Mouse (Mus musculus) right cerebral cortex, adult 2 months (tissue): ENCODE data around the gene Plin2.
"Not testable (repeated sequence)": the region's sequence is repeated elsewhere in the genome, so short reads cannot be mapped to it uniquely, and the experiment has no call there.

Experiments used
- DNase-seq, 2 experiments: peaks; one replicate each; pipeline ENCODE4 v3.0.0; 2021 to 2022; ENCODE audit warnings: low spot score in 2 of 2

Plin2 gene

DNA sequence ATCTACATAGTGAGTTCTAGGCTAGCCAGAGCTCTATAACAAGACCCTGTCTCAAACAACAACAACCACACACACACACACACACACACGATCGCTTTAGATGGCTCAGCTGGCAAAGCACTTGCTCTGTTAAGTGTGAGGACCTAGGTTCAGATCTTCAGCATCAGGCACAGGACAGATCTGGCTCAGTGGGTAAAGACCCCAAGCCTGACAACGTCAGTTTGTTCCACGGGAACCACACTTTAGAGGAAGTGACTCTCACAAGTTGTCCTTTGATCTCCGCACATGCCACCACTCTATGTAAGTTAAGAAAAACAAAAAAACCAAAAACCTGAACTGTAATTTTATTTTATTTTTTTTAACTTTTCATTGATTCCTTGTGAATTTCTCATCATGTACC is 13.4 kb upstream of the Plin2 start:
- no peak for DNase-seq

DNA sequence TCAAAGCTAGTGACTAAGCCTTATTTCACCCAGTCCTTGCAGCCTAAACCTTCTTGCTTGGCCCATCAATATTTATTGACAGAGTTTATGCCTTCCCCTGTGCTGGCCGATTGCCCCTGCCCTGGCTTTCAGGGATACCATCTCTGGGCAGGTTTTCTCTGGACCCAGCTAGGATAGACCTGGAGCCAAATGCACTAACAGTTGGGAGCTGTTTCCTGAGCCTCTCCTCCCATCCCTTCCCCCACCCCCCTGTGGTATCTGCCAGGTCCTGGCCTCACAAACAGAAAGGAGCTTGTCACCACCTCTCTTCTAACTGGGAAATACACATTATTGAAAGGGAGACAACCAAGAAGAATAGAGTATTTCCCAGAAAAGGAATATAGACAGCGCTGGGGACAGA is 12.0 kb upstream of the Plin2 start:
- no peak for DNase-seq

DNA sequence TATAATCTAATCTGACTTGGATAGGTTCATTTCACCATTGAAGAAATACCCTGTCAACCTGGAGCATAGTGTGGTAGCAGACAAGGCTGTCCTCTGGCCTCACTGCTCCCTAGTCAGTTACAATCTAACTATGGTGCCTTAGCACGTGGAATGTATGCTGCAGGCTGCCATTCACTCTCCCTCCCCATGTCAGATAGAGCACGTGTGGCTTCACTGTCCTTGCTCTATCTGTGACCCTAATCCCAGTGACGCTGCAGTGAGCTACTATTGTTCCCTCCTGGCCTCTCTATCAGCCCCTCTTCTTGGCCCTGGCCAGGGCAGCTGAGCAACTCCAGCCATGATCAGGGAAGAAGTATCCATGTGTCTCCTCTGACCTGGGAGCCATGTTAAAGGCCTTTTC is 11.6 kb upstream of the Plin2 start:
- no peak for DNase-seq

DNA sequence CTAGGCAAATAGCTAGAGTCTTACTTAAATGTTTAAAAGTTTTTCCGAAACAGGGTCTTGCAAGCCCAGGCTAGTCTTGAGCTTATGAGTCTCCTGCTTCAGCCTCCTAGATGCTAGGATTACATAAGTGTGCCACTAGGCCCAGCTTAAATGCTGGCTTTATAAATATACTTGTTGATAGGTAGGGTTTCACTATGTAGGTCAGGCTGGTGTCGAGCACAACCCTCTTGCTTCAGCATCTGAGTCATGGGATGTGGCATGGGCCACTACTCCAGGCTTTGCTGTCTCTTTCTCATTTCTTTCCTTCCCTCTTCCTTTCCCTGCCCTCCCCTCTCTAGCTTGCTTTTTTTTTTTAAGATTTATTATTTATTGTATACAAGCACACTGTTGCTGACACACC is 9.8 kb upstream of the Plin2 start:
- DNase-seq, result no peak

DNA sequence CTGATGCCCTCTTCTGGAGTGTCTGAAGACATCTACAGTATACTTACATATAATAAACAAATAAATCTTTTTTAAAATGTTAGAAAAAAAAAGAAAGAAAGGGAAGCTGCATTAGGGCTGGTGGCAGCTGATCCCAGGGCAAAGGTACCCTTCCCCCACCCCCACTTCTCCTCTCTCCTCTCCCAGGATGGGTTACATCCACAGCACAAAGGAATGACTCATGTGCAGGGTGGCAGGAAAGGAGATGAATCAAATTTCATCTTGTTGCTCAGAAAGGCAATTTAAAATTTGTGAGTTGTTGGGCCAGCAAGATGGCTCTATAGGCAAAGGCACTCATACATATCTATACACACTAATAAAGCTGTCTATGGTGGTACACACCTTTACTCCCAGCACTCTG is 6.9 kb upstream of the Plin2 start:
- DNase-seq, result no peak

DNA sequence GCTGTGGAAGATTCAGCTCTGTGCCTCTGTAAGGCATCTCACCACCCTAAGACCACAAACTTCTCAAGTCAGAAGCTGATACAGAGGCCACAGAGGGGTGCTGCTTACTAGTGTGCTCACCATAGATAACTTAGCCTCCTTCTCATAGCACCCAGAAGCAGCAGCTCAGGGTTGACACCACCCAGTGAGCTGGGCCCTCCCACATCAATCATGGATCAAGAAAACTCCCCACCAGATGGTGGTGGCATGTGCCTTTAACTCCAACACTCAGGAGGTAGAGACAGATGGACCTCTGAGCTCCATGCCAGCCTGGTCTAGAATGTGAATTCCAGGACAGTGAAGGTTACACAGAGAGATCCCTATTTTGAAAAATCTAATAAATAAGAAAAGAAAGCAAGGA is 4.9 kb upstream of the Plin2 start:
- DNase-seq, result not testable (repeated sequence)

DNA sequence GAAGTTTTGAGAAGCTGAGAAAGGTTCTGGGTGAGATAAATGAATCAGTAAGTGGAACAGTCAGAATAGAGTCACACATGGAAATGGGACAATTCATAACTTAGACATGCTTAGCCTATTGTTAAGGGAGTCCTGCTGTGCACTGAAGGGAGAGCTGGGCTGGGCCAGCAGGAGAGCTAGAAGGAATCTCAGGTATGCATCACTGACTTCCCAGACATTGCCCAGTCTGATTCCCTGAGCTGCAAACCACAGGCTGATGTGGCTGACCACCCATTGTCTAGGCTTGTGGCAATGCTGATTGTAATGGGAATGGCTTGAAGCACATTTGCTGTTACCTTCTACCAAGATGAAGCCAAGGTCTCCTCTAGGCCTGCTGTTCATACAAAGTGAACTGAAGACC is 4.3 kb upstream of the Plin2 start:
- DNase-seq, result not testable (repeated sequence)

DNA sequence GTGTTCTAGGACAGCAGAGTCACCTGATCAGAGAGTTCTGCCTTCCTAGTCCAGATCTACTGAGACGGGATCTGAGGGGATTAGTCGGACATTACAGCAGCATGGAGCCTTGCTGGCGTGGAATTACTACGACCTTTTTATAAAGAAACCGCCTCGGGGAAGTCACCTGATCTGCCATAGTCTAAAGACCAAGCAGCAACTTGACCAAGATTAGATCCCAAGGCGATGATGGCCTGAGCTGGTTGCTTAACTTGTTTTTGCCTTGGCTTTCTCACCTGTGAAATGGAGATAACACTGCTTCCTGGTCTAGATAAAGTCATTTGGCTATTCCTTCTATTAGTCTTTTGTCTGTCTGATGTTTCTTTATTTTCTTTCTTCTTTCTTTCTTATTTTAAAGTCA is 2.6 kb upstream of the Plin2 start:
- no peak for DNase-seq

DNA sequence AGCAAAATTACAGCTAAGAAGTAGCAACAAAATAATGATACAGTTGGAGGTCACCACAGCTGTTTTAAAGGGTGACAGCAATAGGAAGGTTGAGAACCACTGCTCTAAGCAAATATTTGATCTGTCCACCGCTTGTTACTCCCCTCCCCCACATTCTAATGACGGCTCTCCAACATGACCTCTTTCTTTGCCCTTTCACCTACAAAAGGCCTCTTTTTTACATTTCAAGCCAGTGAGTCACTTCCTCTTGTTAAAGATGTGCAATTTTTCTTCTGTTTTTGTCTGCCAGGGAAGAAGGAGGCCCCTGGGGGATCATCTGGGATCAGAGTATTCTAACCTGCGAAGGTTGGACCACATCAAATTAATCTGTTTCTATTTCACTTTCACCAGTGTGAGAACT is 1.9 kb upstream of the Plin2 start:
- DNase-seq, result no peak

DNA sequence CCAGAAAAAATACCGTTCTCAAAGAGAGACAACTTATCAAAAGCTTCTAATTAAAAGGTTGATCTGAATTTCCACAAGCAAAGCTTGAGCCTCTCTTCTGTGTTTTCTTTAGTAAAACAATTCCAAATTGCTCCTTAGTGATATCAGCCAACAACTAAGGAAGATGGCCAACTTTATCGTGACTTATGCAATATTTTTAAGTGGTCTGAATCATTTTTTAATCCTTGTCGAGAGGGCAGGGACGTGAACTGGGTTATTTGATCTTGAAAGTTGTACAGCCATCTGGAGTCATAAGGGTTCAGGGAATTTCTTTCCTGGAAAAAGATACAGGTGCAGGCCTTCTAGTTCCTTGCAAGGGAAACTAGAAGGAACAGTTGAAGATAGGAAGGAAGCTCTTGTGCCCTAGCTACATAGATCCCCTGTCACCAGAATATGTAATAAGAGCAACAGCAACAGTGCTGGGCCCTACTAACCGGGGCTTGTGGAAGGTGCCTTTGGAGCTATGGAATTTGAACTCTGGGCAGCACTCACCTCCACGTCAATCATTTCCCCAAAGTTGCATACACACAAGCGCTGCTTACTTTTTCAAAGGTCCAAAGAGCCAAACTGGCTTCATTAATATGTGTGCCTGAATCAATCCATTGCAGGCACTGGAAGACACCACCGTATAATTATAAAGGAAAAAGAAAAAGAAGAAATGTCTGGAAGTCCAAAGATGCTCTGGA is 884 bp upstream of the Plin2 start:
- no peak for DNase-seq

DNA sequence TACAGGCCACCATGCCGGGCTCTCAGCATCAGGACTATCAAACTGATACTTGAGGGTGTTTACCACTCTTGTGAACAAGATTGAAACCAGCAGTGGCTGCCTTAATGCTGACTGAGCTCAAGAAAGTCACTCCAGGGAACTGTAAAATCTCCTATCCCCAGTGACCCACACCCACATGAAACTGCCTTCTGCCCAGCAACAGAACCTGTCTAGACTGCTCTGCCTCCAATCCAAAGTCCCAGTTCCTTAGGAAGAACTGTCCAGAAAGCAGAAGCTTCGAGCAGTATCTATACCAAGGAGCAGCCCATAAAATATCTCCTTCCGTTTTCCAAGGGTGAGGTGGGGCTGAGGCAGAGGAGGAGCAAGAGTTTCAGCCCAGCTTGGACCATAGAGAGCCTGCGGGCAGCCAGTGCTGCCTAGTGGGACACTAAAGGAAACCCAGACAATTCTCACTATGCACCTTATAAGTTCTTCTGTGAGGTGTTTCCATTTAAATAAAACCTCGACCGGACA is 563 bp downstream of the Plin2 start:
- DNase-seq, result peak in 1 of 2 experiments; percentile 4

DNA sequence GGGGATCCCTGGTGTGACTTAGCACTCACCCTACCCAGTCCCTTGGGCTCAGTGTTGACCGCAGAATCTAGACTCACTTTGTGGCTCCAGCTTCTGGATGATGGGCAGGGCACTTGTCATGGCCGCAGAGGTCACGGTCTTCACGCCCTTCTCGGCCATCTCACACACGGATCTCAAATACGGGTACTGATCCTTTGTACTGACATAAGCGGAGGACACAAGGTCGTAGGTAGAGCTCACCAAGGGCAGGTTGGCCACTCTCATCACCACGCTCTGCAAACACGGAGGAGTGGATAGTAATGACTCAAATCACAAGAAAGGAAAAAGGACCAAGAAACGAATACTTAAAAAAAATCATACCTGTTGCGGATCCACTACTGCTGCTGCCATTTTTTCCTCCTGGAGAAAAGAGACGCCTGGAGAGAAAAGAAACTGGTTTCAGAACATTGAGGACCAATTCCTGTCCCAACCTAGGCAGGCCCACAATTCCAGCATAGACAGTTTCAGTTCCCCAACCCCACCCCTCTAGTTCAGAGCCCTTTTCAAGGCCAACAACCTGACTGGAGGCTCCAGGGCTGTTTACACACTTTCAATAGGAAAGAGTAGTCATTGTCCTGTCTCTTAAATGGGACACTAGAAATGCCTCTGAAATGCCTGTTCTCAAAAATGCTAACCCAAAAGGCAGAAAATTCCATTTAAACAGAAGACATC is 1.4 kb downstream of the Plin2 start:
- no peak for DNase-seq

DNA sequence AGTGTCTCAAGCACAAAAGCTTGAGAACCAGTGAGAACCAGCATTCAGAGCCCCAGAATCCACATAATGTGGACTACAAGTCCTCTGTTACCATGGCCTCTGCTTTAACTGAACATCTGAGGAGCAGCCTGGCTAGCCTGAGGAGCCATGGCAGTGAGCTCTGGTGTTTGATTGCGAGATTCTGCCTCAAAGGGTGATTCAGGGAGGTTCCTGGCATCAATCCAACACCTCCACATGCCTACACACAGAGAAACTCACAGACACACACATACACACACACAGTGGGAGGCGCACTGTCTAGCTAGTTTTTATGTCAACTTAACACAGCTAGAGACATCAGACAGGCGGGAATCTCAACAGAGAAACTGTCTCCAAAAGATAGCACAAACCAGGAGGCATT is 4.3 kb downstream of the Plin2 start:
- DNase-seq, result peak; percentile 13 to 14

DNA sequence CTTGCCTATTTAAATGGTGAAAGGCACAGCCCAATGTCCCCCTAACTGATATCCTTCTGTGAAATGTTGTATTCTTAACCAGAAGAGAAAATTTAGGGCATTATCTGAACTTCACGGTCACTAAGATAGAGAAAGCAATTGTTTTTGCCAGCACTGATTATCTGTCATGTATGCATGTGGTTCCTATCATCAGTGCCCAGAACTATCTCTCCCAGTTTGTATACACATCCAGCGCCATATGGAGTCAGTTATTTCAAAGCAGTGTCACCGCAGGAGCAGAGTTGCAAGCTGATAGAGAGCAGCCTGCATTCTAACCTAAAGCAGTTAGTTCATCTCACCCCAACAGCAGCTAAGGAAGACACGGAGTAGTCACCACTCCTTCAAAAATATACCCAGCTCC is 5.9 kb downstream of the Plin2 start:
- no peak for DNase-seq

DNA sequence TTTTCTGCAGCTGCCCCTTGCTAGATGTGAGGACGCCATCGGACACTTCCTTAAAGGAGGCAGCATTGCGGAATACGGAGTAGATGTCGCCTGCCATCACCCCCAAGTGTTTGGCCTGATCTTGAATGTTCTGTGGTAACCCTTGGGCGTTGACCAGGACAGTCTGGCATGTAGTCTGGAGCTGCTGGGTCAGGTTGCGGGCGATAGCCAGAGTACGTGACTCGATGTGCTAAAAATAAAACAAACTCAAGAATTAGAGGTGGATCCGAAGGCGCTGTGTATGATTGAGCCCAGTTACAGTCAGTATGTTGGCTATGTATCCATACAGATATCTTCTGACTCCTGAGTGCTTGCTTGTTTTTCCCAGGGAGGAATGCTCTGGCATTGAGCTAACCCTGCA is 12.7 kb downstream of the Plin2 start:
- DNase-seq, result no peak

DNA sequence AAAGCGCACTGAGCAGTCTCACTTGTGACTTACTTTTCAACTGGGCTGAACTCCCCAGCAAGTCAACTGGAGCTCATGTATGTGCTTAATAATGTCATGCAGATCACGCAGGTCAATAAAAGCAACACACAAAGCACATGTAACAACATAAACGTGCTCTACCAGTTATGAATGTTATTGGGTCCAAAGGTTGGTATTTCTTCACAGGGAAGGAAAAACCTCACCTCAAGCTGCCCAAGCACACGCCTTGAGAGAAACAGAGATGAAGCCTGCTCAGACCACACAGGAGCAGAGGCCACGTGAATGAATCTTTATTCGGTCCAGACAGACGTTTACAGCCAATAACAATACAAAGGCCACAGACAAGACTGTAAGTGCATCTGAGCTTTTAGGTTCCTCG is 13.4 kb downstream of the Plin2 start:
- DNase-seq, result not testable (repeated sequence)

DNA sequence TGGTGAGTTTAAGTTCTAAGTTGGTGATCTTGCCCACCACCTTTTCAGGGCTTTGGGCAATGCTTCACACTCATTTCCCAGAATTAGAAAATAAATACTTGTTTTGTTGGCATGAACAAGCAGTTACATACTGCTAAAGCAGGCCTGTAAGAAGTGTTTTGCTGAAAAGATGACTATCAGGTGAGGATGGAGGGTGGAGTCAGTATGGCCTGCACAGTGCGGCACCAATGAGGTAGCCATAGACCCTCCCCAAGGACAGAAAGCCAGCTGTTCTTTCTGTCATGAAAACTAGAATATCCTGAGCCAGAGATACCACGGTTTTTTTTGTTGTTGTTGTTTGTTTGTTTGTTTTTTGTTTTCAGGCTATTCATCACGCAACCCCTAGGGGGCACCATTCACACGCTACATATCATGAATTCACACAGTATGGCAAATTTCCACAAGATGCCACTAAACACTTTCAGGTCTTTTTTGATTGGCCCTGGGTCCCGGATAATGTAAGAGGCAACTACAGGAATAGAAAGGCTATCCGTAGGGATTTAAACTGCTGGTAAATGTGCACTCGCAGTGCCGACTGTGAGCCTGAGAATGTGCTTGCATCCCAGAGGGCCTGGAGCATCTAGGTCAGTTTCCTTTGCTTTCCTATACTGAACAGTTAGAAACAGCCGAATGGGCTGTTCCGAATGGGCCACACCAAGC is 18.0 kb downstream of the Plin2 start:
- peak in 1 of 2 experiments; percentile 6 for DNase-seq

DNA sequence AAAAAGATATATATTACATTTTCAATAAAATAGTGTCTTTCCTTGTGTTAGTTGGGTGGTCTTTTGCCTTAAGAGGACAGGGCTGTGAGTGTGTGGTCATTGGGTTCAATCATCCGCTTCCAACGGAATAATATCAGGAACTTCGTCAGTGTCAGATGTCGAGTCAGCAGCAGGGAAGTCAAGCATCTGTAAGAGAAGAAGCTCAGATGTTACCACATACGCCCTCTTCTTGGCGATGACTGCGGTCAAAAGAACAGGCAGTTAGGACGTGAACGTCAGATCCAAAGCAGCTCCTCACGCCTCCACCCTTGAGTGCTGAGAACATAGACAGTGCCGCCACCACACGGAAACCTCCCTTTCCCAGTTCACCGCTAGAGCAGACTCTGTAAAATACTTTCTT is 21.5 kb downstream of the Plin2 start:
- DNase-seq, result not testable (repeated sequence)

DNA sequence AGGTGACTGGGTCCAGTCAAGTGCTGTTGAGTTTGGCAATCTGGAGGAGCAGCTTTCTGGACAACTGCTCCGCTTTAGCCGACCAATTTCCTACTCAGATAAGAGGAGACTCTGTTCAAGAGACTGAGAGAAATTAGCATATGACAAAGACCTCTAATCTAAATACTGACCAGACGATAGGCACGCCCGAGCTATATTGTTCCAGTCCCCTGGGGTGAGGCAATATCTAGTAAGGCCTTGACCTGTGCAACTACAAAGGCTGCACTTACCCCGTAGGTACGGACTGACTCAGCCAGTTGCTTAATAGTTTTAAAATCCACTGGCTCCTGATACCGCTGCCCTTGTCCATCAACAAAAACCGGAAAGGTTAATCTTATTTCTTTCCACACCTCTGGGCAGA is 32.3 kb downstream of the Plin2 start:
- DNase-seq, result not testable (repeated sequence)

DNA sequence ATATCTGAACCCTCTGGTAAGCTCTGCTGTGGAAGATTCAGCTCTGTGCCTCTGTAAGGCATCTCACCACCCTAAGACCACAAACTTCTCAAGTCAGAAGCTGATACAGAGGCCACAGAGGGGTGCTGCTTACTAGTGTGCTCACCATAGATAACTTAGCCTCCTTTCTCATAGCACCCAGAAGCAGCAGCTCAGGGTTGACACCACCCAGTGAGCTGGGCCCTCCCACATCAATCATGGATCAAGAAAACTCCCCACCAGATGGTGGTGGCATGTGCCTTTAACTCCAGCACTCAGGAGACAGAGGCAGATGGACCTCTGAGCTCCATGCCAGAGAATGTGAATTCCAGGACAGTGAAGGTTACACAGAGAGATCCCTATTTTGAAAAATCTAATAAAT is 35.0 kb downstream of the Plin2 start:
- DNase-seq, result not testable (repeated sequence)

DNA sequence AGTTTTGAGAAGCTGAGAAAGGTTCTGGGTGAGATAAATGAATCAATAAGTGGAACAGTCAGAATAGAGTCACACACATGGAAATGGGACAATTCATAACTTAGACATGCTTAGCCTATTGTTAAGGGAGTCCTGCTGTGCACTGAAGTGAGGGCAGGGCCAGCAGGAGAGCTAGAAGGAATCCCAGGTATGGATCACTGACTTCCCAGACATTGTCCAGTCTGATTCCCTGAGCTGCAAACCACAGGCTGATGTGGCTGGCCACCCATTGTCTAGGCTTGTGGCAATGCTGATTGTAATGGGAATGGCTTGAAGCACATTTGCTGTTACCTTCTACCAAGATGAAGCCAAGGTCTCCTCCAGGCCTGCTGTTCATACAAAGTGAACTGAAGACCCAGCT is 35.5 kb downstream of the Plin2 start:
- not testable (repeated sequence) for DNase-seq

DNA sequence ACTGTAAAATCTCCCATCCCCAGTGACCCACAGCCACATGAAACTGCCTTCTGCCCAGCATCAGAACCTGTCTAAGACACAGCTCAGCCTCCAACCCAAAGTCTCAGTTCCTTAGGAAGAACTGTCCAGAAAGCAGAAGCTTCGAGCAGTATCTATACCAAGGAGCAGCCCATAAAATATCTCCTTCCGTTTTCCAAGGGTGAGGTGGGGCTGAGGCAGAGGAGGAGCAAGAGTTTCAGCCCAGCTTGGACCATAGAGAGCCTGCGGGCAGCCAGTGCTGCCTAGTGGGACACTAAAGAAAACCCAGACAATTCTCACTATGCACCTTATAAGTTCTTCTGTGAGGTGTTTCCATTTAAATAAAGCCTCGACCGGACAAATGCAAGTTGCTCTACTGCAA is 37.3 kb downstream of the Plin2 start:
- not testable (repeated sequence) for DNase-seq

DNA sequence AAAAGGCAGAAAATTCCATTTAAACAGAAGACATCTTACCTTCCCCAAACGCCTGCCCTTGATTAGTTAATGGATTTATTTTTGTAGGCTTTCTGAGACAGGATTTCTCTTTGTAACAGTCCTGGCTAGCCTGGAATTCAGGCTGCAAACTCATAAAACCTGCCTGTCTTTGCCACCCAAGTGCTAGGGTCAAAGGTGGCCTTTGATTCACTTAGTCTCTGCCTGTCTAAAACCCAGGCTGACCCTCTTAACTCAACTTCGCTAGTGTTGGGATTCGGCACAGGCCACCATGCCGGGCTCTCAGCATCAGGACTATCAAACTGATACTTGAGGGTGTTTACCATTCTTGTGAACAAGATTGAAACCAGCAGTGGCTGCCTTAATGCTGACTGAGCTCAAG is 38.0 kb downstream of the Plin2 start:
- no peak for DNase-seq
